Mouse (Mus musculus) adrenal gland, postnatal 10 days (tissue): ENCODE data around the gene Krtcap3. TPM values are rescaled to one million over a fixed set of nuclear protein-coding genes. Genes with fewer than 3 reads are reported as not detected.
"Not testable (repeated sequence)": the region's sequence is repeated elsewhere in the genome, so short reads cannot be mapped to it uniquely, and the experiment has no call there.

ENCODE experiments used
- DNase-seq: peaks from one replicate; pipeline ENCODE4 v3.0.0; 2021; ENCODE audit warnings: mixed read lengths
- long read RNA-seq, 2 experiments: library from polyadenylated mRNA; stranded (forward); transcript quantifications; one replicate each; pipeline ENCODE4 v2.0.0; 2021
- total RNA-seq, 2 experiments: library from RNA; stranded (reverse); gene quantifications; 2 replicates each; pipeline ENCODE4 v1.2.3; 2021

Krtcap3 gene
- 1 to 10 TPM; 3.0 to 4.9 TPM for total RNA-seq
- long read RNA-seq, experiment 1, partial matches to known transcripts: 0 of 2 reads
- long read RNA-seq, experiment 1, other reads (novel, unspliced or antisense): 2 of 2 reads
- long read RNA-seq, experiment 2, partial matches to known transcripts: 0 of 1 reads
- long read RNA-seq, experiment 2, other reads (novel, unspliced or antisense): 0 of 1 reads

- DNase-seq: no peak
These were observed at the start of gene Krtcap3 for GRCm38 (mm10) chr5:31251541-31252101. Gene Krtcap3 (plus strand): TSS chr5:31251691.

GRCm38 (mm10) chr5:31201742-31202590, 49.5 kb upstream of the Krtcap3 start, which contains the start of gene Zfp513:
Gene Zfp513 (minus strand): TSS chr5:31202303.
- DNase-seq: peak; percentile 96

GRCm38 (mm10) chr5:31202933-31203332, 48.6 kb upstream of the Krtcap3 start:
- no peak for DNase-seq

- no peak for DNase-seq
These were observed 47.6 kb upstream of the Krtcap3 start for GRCm38 (mm10) chr5:31203866-31204265.

GRCm38 (mm10) chr5:31204421-31204820, 47.1 kb upstream of the Krtcap3 start:
- DNase-seq: no peak

GRCm38 (mm10) chr5:31216554-31216953, 34.9 kb upstream of the Krtcap3 start:
- not testable (repeated sequence) for DNase-seq

GRCm38 (mm10) chr5:31218294-31218693, 33.2 kb upstream of the Krtcap3 start:
- DNase-seq: no peak

GRCm38 (mm10) chr5:31219070-31219469, 32.4 kb upstream of the Krtcap3 start:
- DNase-seq: no peak

GRCm38 (mm10) chr5:31219474-31219873, 32.0 kb upstream of the Krtcap3 start:
- DNase-seq: no peak

GRCm38 (mm10) chr5:31219911-31220447, 31.5 kb upstream of the Krtcap3 start:
- peak; percentile 67 for DNase-seq

- DNase-seq: peak; percentile 99
These were observed 30.8 kb upstream of the Krtcap3 start, which contains the start of gene Ppm1g for GRCm38 (mm10) chr5:31220448-31221303. Gene Ppm1g (minus strand): TSS chr5:31220687.

- peak; percentile 64 for DNase-seq
These were observed 30.1 kb upstream of the Krtcap3 start for GRCm38 (mm10) chr5:31221304-31221945.

GRCm38 (mm10) chr5:31222696-31223095, 28.8 kb upstream of the Krtcap3 start:
- DNase-seq: no peak

GRCm38 (mm10) chr5:31226641-31227040, 24.9 kb upstream of the Krtcap3 start:
- DNase-seq: no peak

- DNase-seq: peak; percentile 98
These were observed 10.6 kb upstream of the Krtcap3 start, which contains the start of the genes Nrbp1 and Gm9970 for GRCm38 (mm10) chr5:31240637-31241521. Gene Nrbp1 (plus strand): TSS chr5:31240864. Gene Gm9970 (minus strand): TSS chr5:31241232.

GRCm38 (mm10) chr5:31241522-31242034, 9.9 kb upstream of the Krtcap3 start:
- DNase-seq: no peak

- DNase-seq: no peak
These were observed 9.3 kb upstream of the Krtcap3 start for GRCm38 (mm10) chr5:31242191-31242590.

- no peak for DNase-seq
These were observed 775 bp upstream of the Krtcap3 start for GRCm38 (mm10) chr5:31250716-31251115.

GRCm38 (mm10) chr5:31252151-31252550, 660 bp downstream of the Krtcap3 start:
- no peak for DNase-seq
